Mouse (Mus musculus): ENCODE measurements around the gene Vash2. TPM values are rescaled to one million over a fixed set of nuclear protein-coding genes. Genes with fewer than 3 reads are reported as not detected.

The Vash2 gene
- polyA plus RNA-seq, 1 experiment, result 3.4 TPM

DNA sequence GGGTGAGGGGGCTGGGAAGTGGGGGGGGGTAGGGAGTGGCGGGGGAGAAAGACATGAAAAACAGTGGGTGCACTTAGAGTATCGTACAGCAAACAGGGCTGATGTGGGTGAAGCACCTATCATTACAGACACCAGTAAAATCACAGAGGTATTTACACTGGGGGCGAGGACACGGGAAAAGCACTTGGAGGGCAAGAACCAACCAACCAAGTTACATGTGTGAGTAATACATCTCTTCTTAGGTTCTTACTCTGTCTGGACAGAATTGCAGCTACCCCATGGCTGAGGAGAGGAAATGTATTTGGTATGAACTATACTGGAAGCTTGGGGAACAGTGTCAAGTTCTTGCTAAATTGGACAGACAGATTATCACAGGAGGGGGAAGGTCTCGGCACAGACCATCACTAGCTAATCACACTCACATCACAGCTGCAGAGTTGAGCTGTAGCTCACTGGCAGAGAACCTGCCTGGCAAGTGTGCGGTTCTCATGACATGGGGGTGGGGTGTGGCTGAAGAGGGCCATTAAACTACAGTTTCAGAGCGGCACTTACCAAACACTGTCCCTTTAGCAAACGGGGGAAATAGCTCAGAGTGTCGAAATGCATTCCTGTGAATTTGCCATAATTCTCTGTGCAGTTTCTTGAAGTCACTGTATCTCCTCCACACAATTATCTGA lies 80.1 kb downstream of the Vash2 start:
- H3K36me3 ChIP-seq (ENCODE audit: control insufficient read depth, insufficient read depth, low read length), result no peaks in the 10 kb centered on the region
- H3K27me3 ChIP-seq (ENCODE audit: control insufficient read depth, insufficient read depth, low read length), result no peaks in the 10 kb centered on the region
- DNase-seq, result no peak
- TF ChIP-seq POLR2A (IDR thresholded peaks at IDR 0.05; ENCODE audit: control insufficient read depth, extremely low read depth, insufficient read depth, low read length, poor library complexity) (no peak), CTCF (IDR thresholded peaks at IDR 0.05; ENCODE audit: borderline replicate concordance, control insufficient read depth, extremely low read depth, insufficient read depth, low read length, poor library complexity) (no peak)
- WGBS, result 91% methylated on average over 9 of the region's 9 CpGs
- H3K4me3 ChIP-seq (ENCODE audit: control insufficient read depth, insufficient read depth, low read length), result no peak overlapping the region
- no peaks in the 10 kb centered on the region for H3K4me1 ChIP-seq (replicated peaks; ENCODE audit: control insufficient read depth, insufficient read depth, low read length)
- no peak overlapping the region for H3K27ac ChIP-seq (ENCODE audit: control insufficient read depth, insufficient read depth, low read length)

GRCm38 (mm10) chr1:190898186-190898585 lies 80.9 kb downstream of the Vash2 start:
- TF ChIP-seq POLR2A (IDR thresholded peaks at IDR 0.05; ENCODE audit: control insufficient read depth, extremely low read depth, insufficient read depth, low read length, poor library complexity) (no peak), CTCF (IDR thresholded peaks at IDR 0.05; ENCODE audit: borderline replicate concordance, control insufficient read depth, extremely low read depth, insufficient read depth, low read length, poor library complexity) (no peak)
- Histone ChIP-seq H3K4me1 (replicated peaks; ENCODE audit: control insufficient read depth, insufficient read depth, low read length) (no peaks in the 10 kb centered on the region), H3K27ac (ENCODE audit: control insufficient read depth, insufficient read depth, low read length) (no peak overlapping the region), H3K36me3 (ENCODE audit: control insufficient read depth, insufficient read depth, low read length) (no peaks in the 10 kb centered on the region), H3K27me3 (ENCODE audit: control insufficient read depth, insufficient read depth, low read length) (no peaks in the 10 kb centered on the region), H3K4me3 (ENCODE audit: control insufficient read depth, insufficient read depth, low read length) (no peak overlapping the region)
- 98% methylated on average over 3 of the region's 3 CpGs for WGBS
- no peak for DNase-seq

Other genes with a start within 250 kb of the Vash2 start
- 5.9 and 7.4 TPM in 2 replicates for gene Rps6kc1, start 67.5 kb downstream of the Vash2 start, polyA plus RNA-seq (2012; rRNA removed)
- gene Angel2, start 54.2 kb downstream of the Vash2 start, polyA plus RNA-seq (2012; rRNA removed), result 36.8 and 37.7 TPM in 2 replicates
- gene Flvcr1, start 46.9 kb upstream of the Vash2 start, polyA plus RNA-seq (2012; rRNA removed), result 56.7 and 58.9 TPM in 2 replicates
- not detected in 2 replicates for gene Spata45, start 57.3 kb upstream of the Vash2 start, polyA plus RNA-seq (2012; rRNA removed)
- gene Tatdn3, start 83.6 kb upstream of the Vash2 start, polyA plus RNA-seq (2012; rRNA removed), result 4.6 and 5.2 TPM in 2 replicates
- gene Nsl1, start 83.7 kb upstream of the Vash2 start, polyA plus RNA-seq (2012; rRNA removed), result 8.1 and 17.6 TPM in 2 replicates
- 12.6 and 18.4 TPM in 2 replicates for gene Batf3, start 118.6 kb upstream of the Vash2 start, polyA plus RNA-seq (2012; rRNA removed)
- gene Fam71a, start 185.5 kb upstream of the Vash2 start, polyA plus RNA-seq (2012; rRNA removed), result not detected in 2 replicates
- 3.2 and 4.2 TPM in 2 replicates for gene Atf3, start 238.7 kb upstream of the Vash2 start, polyA plus RNA-seq (2012; rRNA removed)